Mouse (Mus musculus): ENCODE measurements around the gene Vmn2r47. TPM values are rescaled to one million over a fixed set of nuclear protein-coding genes. Genes with fewer than 3 reads are reported as not detected.
"Not testable (repeated sequence)": the region's sequence is repeated elsewhere in the genome, so short reads cannot be mapped to it uniquely, and the experiment has no call there.

Vmn2r47 gene
- not detected in 2 replicates for polyA plus RNA-seq (2014; fragmentation: Nextera tagmentation; extraction: Ambion mirVana)

DNA sequence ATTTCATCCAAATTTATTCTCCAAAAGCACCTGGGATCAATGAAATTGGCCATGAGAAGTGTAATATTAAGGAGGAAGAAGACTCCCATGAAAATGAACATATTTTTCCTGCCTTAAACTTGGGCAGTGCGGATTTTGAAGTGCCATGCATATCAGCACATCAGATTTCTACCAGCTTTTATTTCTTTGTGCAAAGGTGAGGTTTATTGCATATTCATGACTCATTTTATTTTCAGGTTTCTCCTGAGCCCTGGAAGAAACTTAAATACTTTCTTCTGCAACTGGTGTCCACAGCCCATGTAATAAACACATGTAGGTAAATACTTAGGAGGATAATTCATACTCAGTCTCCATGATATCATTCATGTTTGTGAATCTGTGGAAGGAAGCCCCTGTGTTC is at the start of gene Vmn2r47:
Gene Vmn2r47 (minus strand): TSS at position 101 of the 400 bp plus-strand sequence.
- H3K27me3 ChIP-seq (ENCODE audit: control insufficient read depth, insufficient read depth, low read length); H3K9me3 ChIP-seq (replicated peaks; ENCODE audit: control insufficient read depth, low read length); DNase-seq (ENCODE audit: low spot score); H3K4me2 ChIP-seq (ENCODE audit: low read depth, low read length); H3K9ac ChIP-seq (replicated peaks; ENCODE audit: low read length); H3K27ac ChIP-seq (replicated peaks; ENCODE audit: low read depth, low read length); H3K4me1 ChIP-seq (ENCODE audit: control insufficient read depth, insufficient read depth, low read length); H3K4me3 ChIP-seq (ENCODE audit: low read depth, low read length); ATAC-seq (replicated peaks; ENCODE audit: insufficient number of reproducible peaks, low FRiP score, low TSS enrichment, low read depth); H3K36me3 ChIP-seq (replicated peaks; ENCODE audit: control insufficient read depth, insufficient read depth, low read depth, low read length): not testable (repeated sequence)
- no CpG with 5 or more reads among the region's 1 CpGs for WGBS

GRCm38 (mm10) chr7:9770471-9770870 is 70.7 kb downstream of the Vmn2r47 start, which contains the start of gene Vmn2r46:
Gene Vmn2r46 (minus strand): TSS chr7:9770571.
- H3K9me3 ChIP-seq (replicated peaks; ENCODE audit: control insufficient read depth, low read length), result not testable (repeated sequence)
- no CpG with 5 or more reads among the region's 1 CpGs for WGBS

More at GRCm38 (mm10) chr7:9770471-9770870, 70.7 kb downstream of the Vmn2r47 start, which contains the start of gene Vmn2r46:
- not testable (repeated sequence) for H3K9ac ChIP-seq (replicated peaks; ENCODE audit: low read length); H3K36me3 ChIP-seq (replicated peaks; ENCODE audit: control insufficient read depth, insufficient read depth, low read depth, low read length); H3K4me2 ChIP-seq (ENCODE audit: low read depth, low read length); H3K4me1 ChIP-seq (ENCODE audit: control insufficient read depth, insufficient read depth, low read length); DNase-seq (ENCODE audit: low spot score); ATAC-seq (replicated peaks; ENCODE audit: insufficient number of reproducible peaks, low FRiP score, low TSS enrichment, low read depth); H3K27me3 ChIP-seq (ENCODE audit: control insufficient read depth, insufficient read depth, low read length); H3K27ac ChIP-seq (replicated peaks; ENCODE audit: low read depth, low read length); H3K4me3 ChIP-seq (ENCODE audit: low read depth, low read length)

Other genes starting within 250 kb of the Vmn2r47 start
- not detected in 2 replicates for gene Vmn2r46, start 70.8 kb downstream of the Vmn2r47 start, polyA plus RNA-seq (2014; fragmentation: Nextera tagmentation; extraction: Ambion mirVana)
- gene Vmn2r48, start 112.3 kb upstream of the Vmn2r47 start, polyA plus RNA-seq (2014; fragmentation: Nextera tagmentation; extraction: Ambion mirVana), result not detected in 2 replicates
- gene Vmn2r49, start 150.9 kb upstream of the Vmn2r47 start, polyA plus RNA-seq (2014; fragmentation: Nextera tagmentation; extraction: Ambion mirVana), result not detected in 2 replicates
- gene Vmn2r50, start 212.0 kb upstream of the Vmn2r47 start, polyA plus RNA-seq (2014; fragmentation: Nextera tagmentation; extraction: Ambion mirVana), result not detected in 2 replicates